Mouse (Mus musculus) midbrain, embryonic 12.5 days (tissue): Measurements from ENCODE around the gene Rxfp1. TPM values are rescaled to one million over a fixed set of nuclear protein-coding genes. Genes with fewer than 3 reads are reported as not detected.
"Not testable (repeated sequence)": the region's sequence is repeated elsewhere in the genome, so short reads cannot be mapped to it uniquely, and the experiment has no call there.

ENCODE experiments used
- ATAC-seq: fragments of 200-750 bp; cut with Nextera tagmentation; 2 replicates; pipeline ENCODE4 v1.8.0; 2017; ENCODE audit warnings: low read depth, moderate TSS enrichment, moderate library complexity; ENCODE audit not compliant: low FRiP score
- H3K27ac ChIP-seq: fragments of 300-500 bp; sonication (generic); replicated peaks from 2 replicates; pipeline ENCODE4 v1.5.1; 2016; ENCODE audit warnings: mild to moderate bottlenecking
- H3K27me3 ChIP-seq: fragments of 300-500 bp; sonication (generic); 2 replicates; pipeline ENCODE4 v1.6.1; 2016; ENCODE audit warnings: mild to moderate bottlenecking
- H3K36me3 ChIP-seq: fragments of 300-500 bp; sonication (generic); 2 replicates; pipeline ENCODE4 v1.6.1; 2016
- H3K4me1 ChIP-seq: fragments of 300-500 bp; sonication (generic); 2 replicates; pipeline ENCODE4 v1.6.1; 2016
- H3K4me2 ChIP-seq: fragments of 300-500 bp; sonication (generic); replicated peaks from 2 replicates; pipeline ENCODE4 v1.6.1; 2016; ENCODE audit warnings: mild to moderate bottlenecking, moderate library complexity
- H3K4me3 ChIP-seq: fragments of 300-500 bp; sonication (generic); 2 replicates; pipeline ENCODE4 v1.5.1; 2016; ENCODE audit warnings: mild to moderate bottlenecking
- H3K9ac ChIP-seq: fragments of 300-500 bp; sonication (generic); replicated peaks from 2 replicates; pipeline ENCODE4 v1.6.1; 2016; ENCODE audit warnings: mild to moderate bottlenecking, moderate library complexity
- H3K9me3 ChIP-seq: fragments of 300-500 bp; sonication (generic); 2 replicates; pipeline ENCODE4 v1.6.1; 2016; ENCODE audit warnings: mild to moderate bottlenecking
- WGBS: fragments of 180-500 bp; shearing (Covaris S2); methylation state at CpG from one replicate; pipeline ENCODE4 v1.1.7; 2016; 5-methylcytosine and 5-hydroxymethylcytosine counted together
- polyA plus RNA-seq: library from polyadenylated mRNA; unstranded; fragments of >200 nt; fragmentation: Nextera tagmentation; extraction: Ambion mirVana; gene quantifications from 2 replicates; pipeline ENCODE4 v1.2.1, GENCODE M21; 2016

Gene Rxfp1
- polyA plus RNA-seq, 1 experiment from 2014 or later, result not detected

- no peaks in the 10 kb centered on the region for H3K4me1 ChIP-seq
- no peaks in the 10 kb centered on the region for H3K9me3 ChIP-seq
- H3K27ac ChIP-seq, result no peak overlapping the region
- 90% methylated on average over 8 of the region's 8 CpGs for WGBS
- no peaks in the 10 kb centered on the region for H3K27me3 ChIP-seq
- H3K9ac ChIP-seq, result no peak overlapping the region
- H3K4me2 ChIP-seq, result no peak overlapping the region
- ATAC-seq, result no peak
- no peak overlapping the region for H3K4me3 ChIP-seq
- H3K36me3 ChIP-seq, result no peaks in the 10 kb centered on the region
Observed at GRCm38 (mm10) chr3:79706436-79706835, 31.2 kb downstream of the Rxfp1 start.

DNA sequence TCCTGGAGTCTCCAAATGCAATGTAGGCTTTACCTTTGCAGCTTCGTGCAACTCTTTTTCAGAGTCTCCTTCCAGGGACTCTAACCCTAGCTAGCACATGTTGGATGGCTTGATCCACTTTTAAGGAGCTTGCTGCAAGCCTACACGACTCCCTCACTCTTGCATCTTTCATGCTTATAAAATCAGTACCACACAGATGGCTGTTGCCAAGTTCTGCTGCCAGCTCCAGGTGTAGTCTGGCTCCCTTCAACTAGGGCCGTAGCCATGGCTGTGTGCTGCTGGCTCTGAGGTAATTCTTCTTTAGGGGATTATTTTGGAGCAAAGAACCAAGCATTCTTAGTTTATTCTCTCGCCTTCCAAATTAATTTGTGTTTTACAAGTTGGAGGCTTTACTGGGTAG, 34.5 kb downstream of the Rxfp1 start:
- no peaks in the 10 kb centered on the region for H3K9me3 ChIP-seq
- no peak overlapping the region for H3K4me3 ChIP-seq
- no peak overlapping the region for H3K9ac ChIP-seq
- H3K27me3 ChIP-seq, result no peaks in the 10 kb centered on the region
- H3K36me3 ChIP-seq, result no peaks in the 10 kb centered on the region
- WGBS, result 81% methylated on average over 4 of the region's 4 CpGs
- no peak overlapping the region for H3K27ac ChIP-seq
- no peaks in the 10 kb centered on the region for H3K4me1 ChIP-seq
- no peak overlapping the region for H3K4me2 ChIP-seq
- no peak for ATAC-seq

DNA sequence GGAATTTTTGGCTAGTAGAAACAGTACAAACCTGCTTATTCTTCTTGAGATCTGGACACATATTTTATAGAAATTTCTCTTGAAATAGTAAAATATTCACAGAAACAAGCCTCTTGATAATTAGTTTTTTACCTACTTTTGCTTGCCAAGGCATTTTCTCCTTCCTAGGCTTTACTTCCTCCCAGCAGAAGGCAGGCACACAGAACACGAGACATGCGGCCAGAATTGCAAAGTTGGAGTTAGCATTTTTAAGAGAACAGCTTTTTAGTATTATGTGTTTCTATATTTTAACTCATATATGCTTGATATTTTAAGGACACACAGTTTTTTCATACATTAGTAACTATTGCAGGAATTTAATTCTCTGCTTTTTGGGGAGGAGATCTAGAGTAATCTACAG, 45.7 kb downstream of the Rxfp1 start:
- Histone ChIP-seq H3K9ac (no peak overlapping the region), H3K27me3 (no peaks in the 10 kb centered on the region), H3K36me3 (no peaks in the 10 kb centered on the region), H3K9me3 (no peaks in the 10 kb centered on the region), H3K4me1 (no peaks in the 10 kb centered on the region), H3K4me3 (no peak overlapping the region), H3K27ac (no peak overlapping the region), H3K4me2 (no peak overlapping the region)
- 90% methylated on average over 2 of the region's 2 CpGs for WGBS
- ATAC-seq, result no peak

- Histone ChIP-seq H3K4me2 (no peak overlapping the region), H3K4me1 (no peaks in the 10 kb centered on the region), H3K9me3 (no peaks in the 10 kb centered on the region), H3K27me3 (no peaks in the 10 kb centered on the region), H3K4me3 (no peak overlapping the region), H3K9ac (no peak overlapping the region), H3K27ac (no peak overlapping the region), H3K36me3 (no peaks in the 10 kb centered on the region)
- ATAC-seq, result no peak
- WGBS, result 87% methylated on average over 9 of the region's 9 CpGs
Observed at GRCm38 (mm10) chr3:79690111-79690651, 47.5 kb downstream of the Rxfp1 start.

- H3K4me2 ChIP-seq, ATAC-seq, H3K4me1 ChIP-seq, H3K9ac ChIP-seq, H3K4me3 ChIP-seq, H3K9me3 ChIP-seq, H3K27ac ChIP-seq, H3K27me3 ChIP-seq, H3K36me3 ChIP-seq: not testable (repeated sequence)
- WGBS, result 78% methylated on average over 4 of the region's 4 CpGs
Observed at GRCm38 (mm10) chr3:79688101-79688500, 49.6 kb downstream of the Rxfp1 start.

GRCm38 (mm10) chr3:79683529-79683928, 54.2 kb downstream of the Rxfp1 start:
- no peak for ATAC-seq
- H3K4me2 ChIP-seq, result no peak overlapping the region

GRCm38 (mm10) chr3:79682351-79683132, 55.1 kb downstream of the Rxfp1 start:
- Histone ChIP-seq H3K4me3 (no peak overlapping the region), H3K4me1 (0 out of 2 replicates have a peak, but pooled peaks cover 3% of the 10 kb centered on the region), H3K9me3 (no peaks in the 10 kb centered on the region), H3K27ac (no peak overlapping the region), H3K36me3 (no peaks in the 10 kb centered on the region), H3K9ac (no peak overlapping the region), H3K4me2 (no peak overlapping the region), H3K27me3 (no peaks in the 10 kb centered on the region)
- WGBS, result 66% methylated on average over 14 of the region's 14 CpGs
- no peak for ATAC-seq

More at GRCm38 (mm10) chr3:79683529-79683928, 54.2 kb downstream of the Rxfp1 start:
- Histone ChIP-seq H3K4me1 (0 out of 2 replicates have a peak, but pooled peaks cover 3% of the 10 kb centered on the region), H3K9ac (no peak overlapping the region), H3K36me3 (no peaks in the 10 kb centered on the region), H3K27ac (no peak overlapping the region), H3K4me3 (no peak overlapping the region), H3K9me3 (no peaks in the 10 kb centered on the region), H3K27me3 (no peaks in the 10 kb centered on the region)
- WGBS, result 78% methylated on average over 8 of the region's 8 CpGs

DNA sequence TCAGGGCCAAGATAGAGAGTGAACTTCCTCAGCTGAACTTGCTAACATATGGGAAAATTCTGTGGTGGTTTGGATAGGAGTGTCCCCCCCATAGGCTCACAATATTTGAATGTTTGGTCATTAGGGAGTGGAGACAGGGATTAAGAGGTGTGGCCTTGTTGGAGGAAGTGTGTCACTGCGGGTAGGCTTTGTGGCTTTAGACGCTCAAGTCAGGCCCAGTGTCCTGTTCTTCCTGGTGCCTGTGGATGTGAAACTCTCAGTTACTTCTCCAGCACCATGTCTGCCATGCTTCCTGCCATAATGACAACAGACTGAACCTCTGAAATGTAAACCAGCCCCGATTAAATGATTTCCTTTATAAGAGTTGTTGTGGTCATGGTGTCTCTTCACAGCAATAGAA, 61.3 kb downstream of the Rxfp1 start:
- no peak for ATAC-seq
- 88% methylated on average over 3 of the region's 3 CpGs for WGBS
- H3K4me3 ChIP-seq, result no peak overlapping the region
- no peak overlapping the region for H3K4me2 ChIP-seq
- no peaks in the 10 kb centered on the region for H3K9me3 ChIP-seq
- no peaks in the 10 kb centered on the region for H3K4me1 ChIP-seq
- H3K27ac ChIP-seq, result no peak overlapping the region
- no peak overlapping the region for H3K9ac ChIP-seq
- H3K36me3 ChIP-seq, result no peaks in the 10 kb centered on the region
- H3K27me3 ChIP-seq, result no peaks in the 10 kb centered on the region

GRCm38 (mm10) chr3:79674641-79675040, 63.0 kb downstream of the Rxfp1 start:
- ATAC-seq, result no peak
- H3K4me2 ChIP-seq, result no peak overlapping the region
- WGBS, result 90% methylated on average over 5 of the region's 5 CpGs

GRCm38 (mm10) chr3:79673082-79673481, 64.6 kb downstream of the Rxfp1 start:
- Histone ChIP-seq H3K27me3 (no peaks in the 10 kb centered on the region), H3K4me3 (no peak overlapping the region), H3K4me2 (no peak overlapping the region), H3K36me3 (no peaks in the 10 kb centered on the region), H3K4me1 (no peaks in the 10 kb centered on the region), H3K27ac (no peak overlapping the region), H3K9me3 (no peaks in the 10 kb centered on the region), H3K9ac (no peak overlapping the region)
- 19% methylated on average over 4 of the region's 4 CpGs for WGBS
- ATAC-seq, result 0 out of 2 replicates have a peak, but pooled peaks have one; percentile 20

More at GRCm38 (mm10) chr3:79674641-79675040, 63.0 kb downstream of the Rxfp1 start:
- H3K36me3 ChIP-seq, result no peaks in the 10 kb centered on the region
- H3K4me3 ChIP-seq, result no peak overlapping the region
- no peaks in the 10 kb centered on the region for H3K27me3 ChIP-seq
- no peaks in the 10 kb centered on the region for H3K4me1 ChIP-seq
- H3K9me3 ChIP-seq, result no peaks in the 10 kb centered on the region
- no peak overlapping the region for H3K9ac ChIP-seq
- H3K27ac ChIP-seq, result no peak overlapping the region

- no peak overlapping the region for H3K4me3 ChIP-seq
- no peaks in the 10 kb centered on the region for H3K36me3 ChIP-seq
- no peak for ATAC-seq
- H3K4me1 ChIP-seq, result no peaks in the 10 kb centered on the region
- no peak overlapping the region for H3K9ac ChIP-seq
- H3K27me3 ChIP-seq, result no peaks in the 10 kb centered on the region
- no peak overlapping the region for H3K4me2 ChIP-seq
- no peak overlapping the region for H3K27ac ChIP-seq
- no peaks in the 10 kb centered on the region for H3K9me3 ChIP-seq
- WGBS, result 78% methylated on average over 16 of the region's 16 CpGs
Observed at GRCm38 (mm10) chr3:79672188-79672587, 65.5 kb downstream of the Rxfp1 start.

DNA sequence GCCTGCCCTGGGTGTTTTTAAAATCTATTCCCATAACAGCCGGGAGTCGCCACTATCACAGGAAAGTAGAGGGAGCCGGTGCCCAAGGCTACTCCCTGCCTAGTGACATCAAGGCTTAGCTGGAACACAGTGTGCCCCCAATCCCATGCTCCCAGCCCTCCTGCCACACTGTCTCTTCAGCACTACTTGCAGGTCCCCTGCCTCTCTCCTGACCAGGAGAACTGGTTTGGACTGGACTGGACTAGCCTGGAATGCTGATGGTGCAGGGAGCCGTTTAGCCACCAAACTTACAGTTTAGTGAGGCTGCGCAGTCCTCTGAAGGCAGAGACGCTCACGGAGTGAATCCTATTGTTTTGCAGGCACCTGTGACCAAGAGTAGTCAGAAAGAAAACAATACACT, 67.1 kb downstream of the Rxfp1 start:
- ATAC-seq, result no peak
- H3K9me3 ChIP-seq, result no peaks in the 10 kb centered on the region
- no peak overlapping the region for H3K27ac ChIP-seq
- H3K4me1 ChIP-seq, result no peaks in the 10 kb centered on the region
- H3K27me3 ChIP-seq, result no peaks in the 10 kb centered on the region
- H3K9ac ChIP-seq, result no peak overlapping the region
- 84% methylated on average over 7 of the region's 7 CpGs for WGBS
- H3K4me3 ChIP-seq, result no peak overlapping the region
- no peak overlapping the region for H3K4me2 ChIP-seq
- no peaks in the 10 kb centered on the region for H3K36me3 ChIP-seq
